Mouse (Mus musculus) hindbrain, embryonic 11.5 days (tissue): ENCODE results near the gene Gm20905. TPM values are rescaled to one million over a fixed set of nuclear protein-coding genes. Genes with fewer than 3 reads are reported as not detected.
"Not testable (repeated sequence)": the region's sequence is repeated elsewhere in the genome, so short reads cannot be mapped to it uniquely, and the experiment has no call there.

Source experiments
- ATAC-seq: fragments of 200-750 bp; cut with Nextera tagmentation; 2 replicates; pipeline ENCODE4 v1.8.0; 2017; ENCODE audit warnings: mild to moderate bottlenecking, moderate TSS enrichment, moderate library complexity; ENCODE audit not compliant: low FRiP score
- DNase-seq: peaks from one replicate; pipeline ENCODE4 v3.0.0-alpha.2; 2015; ENCODE audit warnings: low spot score
- H3K27ac ChIP-seq: fragments of 300-500 bp; sonication (generic); 2 replicates; pipeline ENCODE4 v1.5.1; 2014; ENCODE audit warnings: mild to moderate bottlenecking, low read depth, low read length
- H3K27me3 ChIP-seq: fragments of 300-500 bp; sonication (generic); 2 replicates; pipeline ENCODE4 v1.6.1; 2014; ENCODE audit warnings: mild to moderate bottlenecking, low read length, moderate library complexity, mixed read lengths; ENCODE audit not compliant: control insufficient read depth, insufficient read depth
- H3K36me3 ChIP-seq: fragments of 300-500 bp; sonication (generic); 2 replicates; pipeline ENCODE4 v1.6.1; 2014; ENCODE audit warnings: mild to moderate bottlenecking, low read length, moderate library complexity, mixed read lengths; ENCODE audit not compliant: control insufficient read depth, insufficient read depth
- H3K4me1 ChIP-seq: fragments of 300-500 bp; sonication (generic); replicated peaks from 2 replicates; pipeline ENCODE4 v1.6.1; 2014; ENCODE audit warnings: low read length, mixed read lengths; ENCODE audit not compliant: control insufficient read depth, insufficient read depth
- H3K4me2 ChIP-seq: fragments of 300-500 bp; sonication (generic); replicated peaks from 2 replicates; pipeline ENCODE4 v1.6.1; 2014; ENCODE audit warnings: mild to moderate bottlenecking, low read depth, low read length
- H3K4me3 ChIP-seq: fragments of 300-500 bp; sonication (generic); 2 replicates; pipeline ENCODE4 v1.5.1; 2014; ENCODE audit warnings: low read depth, low read length
- H3K9ac ChIP-seq: fragments of 300-500 bp; sonication (generic); 2 replicates; pipeline ENCODE4 v1.6.1; 2014; ENCODE audit warnings: low read depth, low read length
- H3K9me3 ChIP-seq: fragments of 300-500 bp; sonication (generic); 2 replicates; pipeline ENCODE4 v1.6.1; 2016; ENCODE audit warnings: low read length; ENCODE audit not compliant: control insufficient read depth
- WGBS: fragments of 180-500 bp; shearing (Covaris S2); extraction: QIAGEN DNeasy Blood & Tissue Kit; methylation state at CpG from one replicate; pipeline ENCODE4 v1.1.7; 2014; 5-methylcytosine and 5-hydroxymethylcytosine counted together
- polyA plus RNA-seq: library from polyadenylated mRNA; unstranded; fragments of >200 nt; fragmentation: Nextera tagmentation; extraction: Ambion mirVana; gene quantifications from 2 replicates; pipeline ENCODE4 v1.2.1, GENCODE M21; 2014

Gene Gm20905
- not detected in 2 replicates for polyA plus RNA-seq

- H3K4me1 ChIP-seq, H3K36me3 ChIP-seq, H3K9ac ChIP-seq, H3K9me3 ChIP-seq, DNase-seq, H3K4me3 ChIP-seq, H3K27me3 ChIP-seq, H3K27ac ChIP-seq, ATAC-seq, H3K4me2 ChIP-seq: not testable (repeated sequence)
- no CpG with 5 or more reads among the region's 6 CpGs for WGBS
Observed at GRCm38 (mm10) chrY:37259503-37259902, at the start of gene Gm20905. Gm20905 (minus strand) TSS chrY:37259603.
